Mouse (Mus musculus): ENCODE results near the gene Bcorl1.

Bcorl1 gene

GRCm38 (mm10) chrX:48449646-48450045 is 108.5 kb downstream of the Bcorl1 start:
- DNase-seq: no peak

- peak; percentile 37 for DNase-seq
Measured at GRCm38 (mm10) chrX:48452231-48452890, 111.2 kb downstream of the Bcorl1 start.

GRCm38 (mm10) chrX:48452931-48453673 is 111.9 kb downstream of the Bcorl1 start:
- DNase-seq: peak; percentile 47

GRCm38 (mm10) chrX:48453736-48454494 is 112.8 kb downstream of the Bcorl1 start:
- peak; percentile 84 for DNase-seq

GRCm38 (mm10) chrX:48454495-48454878 is 113.3 kb downstream of the Bcorl1 start:
- DNase-seq: no peak

- DNase-seq: peak; percentile 36
Measured at GRCm38 (mm10) chrX:48455018-48455417, 113.9 kb downstream of the Bcorl1 start.

GRCm38 (mm10) chrX:48456956-48457355 is 115.8 kb downstream of the Bcorl1 start:
- DNase-seq: no peak

All from liver (tissue).